Mouse (Mus musculus) hindbrain, embryonic 12.5 days (tissue): ENCODE data around the gene Wdfy1. TPM values are rescaled to one million over a fixed set of nuclear protein-coding genes. Genes with fewer than 3 reads are reported as not detected.

ENCODE experiments used
- ATAC-seq: fragments of 200-750 bp; cut with Nextera tagmentation; 2 replicates; pipeline ENCODE4 v1.8.0; 2017; ENCODE audit warnings: moderate TSS enrichment; ENCODE audit not compliant: low FRiP score
- H3K27ac ChIP-seq: fragments of 300-500 bp; sonication (generic); 2 replicates; pipeline ENCODE4 v1.5.1; 2016; ENCODE audit warnings: mild to moderate bottlenecking
- H3K27me3 ChIP-seq: fragments of 300-500 bp; sonication (generic); 2 replicates; pipeline ENCODE4 v1.6.1; 2016; ENCODE audit warnings: mild to moderate bottlenecking
- H3K36me3 ChIP-seq: fragments of 300-500 bp; sonication (generic); 2 replicates; pipeline ENCODE4 v1.6.1; 2016; ENCODE audit warnings: mild to moderate bottlenecking
- H3K4me1 ChIP-seq: fragments of 300-500 bp; sonication (generic); 2 replicates; pipeline ENCODE4 v1.6.1; 2016
- H3K4me2 ChIP-seq: fragments of 300-500 bp; sonication (generic); replicated peaks from 2 replicates; pipeline ENCODE4 v1.6.1; 2016; ENCODE audit warnings: mild to moderate bottlenecking
- H3K4me3 ChIP-seq: fragments of 300-500 bp; sonication (generic); 2 replicates; pipeline ENCODE4 v1.5.1; 2016; ENCODE audit warnings: mild to moderate bottlenecking
- H3K9ac ChIP-seq: fragments of 300-500 bp; sonication (generic); 2 replicates; pipeline ENCODE4 v1.6.1; 2016; ENCODE audit warnings: mild to moderate bottlenecking, moderate library complexity
- H3K9me3 ChIP-seq: fragments of 300-500 bp; sonication (generic); replicated peaks from 2 replicates; pipeline ENCODE4 v1.6.1; 2016; ENCODE audit warnings: mild to moderate bottlenecking
- WGBS: fragments of 180-500 bp; shearing (Covaris S2); methylation state at CpG from one replicate; pipeline ENCODE4 v1.1.7; 2016; 5-methylcytosine and 5-hydroxymethylcytosine counted together
- polyA plus RNA-seq: library from polyadenylated mRNA; unstranded; fragments of >200 nt; fragmentation: Nextera tagmentation; extraction: Ambion mirVana; gene quantifications from 2 replicates; pipeline ENCODE4 v1.2.1, GENCODE M21; 2016

The Wdfy1 gene
- polyA plus RNA-seq, 1 experiment from 2014 or later, result 68.5 TPM

DNA sequence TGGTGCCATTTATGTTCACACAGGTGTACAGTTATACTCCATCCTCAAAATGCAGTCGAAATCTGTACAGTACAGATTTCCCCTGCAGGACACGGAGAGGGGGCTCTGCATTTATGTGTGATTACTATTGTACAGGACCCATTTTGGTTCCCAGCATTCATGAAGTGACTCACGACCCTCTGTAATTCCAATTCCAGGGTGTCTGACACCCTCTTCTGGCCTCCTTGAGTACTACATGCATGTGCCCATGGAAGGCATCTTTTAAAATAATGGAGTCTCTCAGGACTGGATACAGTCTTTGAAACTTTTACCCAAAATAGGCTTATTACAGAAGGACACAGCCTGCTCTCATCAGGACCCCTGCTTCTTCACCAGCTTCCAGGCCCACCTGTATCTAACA, 6.5 kb upstream of the Wdfy1 start:
- Histone ChIP-seq H3K9me3 (no peaks in the 10 kb centered on the region), H3K27me3 (no peaks in the 10 kb centered on the region), H3K9ac (no peak overlapping the region), H3K4me1 (no peaks in the 10 kb centered on the region), H3K4me2 (no peak overlapping the region), H3K36me3 (peaks cover 53% of the 10 kb centered on the region), H3K27ac (no peak overlapping the region), H3K4me3 (no peak overlapping the region)
- no peak for ATAC-seq
- WGBS, result 82% methylated on average over 3 of the region's 3 CpGs

DNA sequence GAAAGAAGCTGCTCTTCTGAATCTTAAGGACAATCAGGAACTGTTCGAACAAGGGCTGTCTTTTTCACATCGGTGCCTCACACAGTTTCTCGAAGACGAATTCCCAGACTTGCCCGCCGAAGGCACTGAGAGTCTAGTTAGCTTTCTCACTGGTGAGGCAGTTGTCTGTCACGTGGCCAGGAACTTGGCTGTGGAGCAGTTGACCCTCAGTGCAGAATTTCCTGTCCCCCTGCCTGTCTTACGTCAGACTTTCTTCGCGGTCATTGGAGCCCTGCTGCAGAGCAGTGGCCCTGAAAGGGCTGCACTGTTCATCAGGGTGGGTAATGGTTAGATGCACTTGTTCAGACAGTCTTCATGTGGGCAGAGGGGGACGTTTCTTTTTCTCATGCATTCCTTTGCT, 2.1 kb upstream of the Wdfy1 start:
- Histone ChIP-seq H3K4me3 (no peak overlapping the region), H3K4me1 (peaks cover 4% of the 10 kb centered on the region), H3K9ac (no peak overlapping the region), H3K4me2 (no peak overlapping the region), H3K27ac (no peak overlapping the region), H3K9me3 (no peaks in the 10 kb centered on the region), H3K27me3 (no peaks in the 10 kb centered on the region), H3K36me3 (peaks cover 48% of the 10 kb centered on the region)
- 86% methylated on average over 11 of the region's 11 CpGs for WGBS
- no peak for ATAC-seq

DNA sequence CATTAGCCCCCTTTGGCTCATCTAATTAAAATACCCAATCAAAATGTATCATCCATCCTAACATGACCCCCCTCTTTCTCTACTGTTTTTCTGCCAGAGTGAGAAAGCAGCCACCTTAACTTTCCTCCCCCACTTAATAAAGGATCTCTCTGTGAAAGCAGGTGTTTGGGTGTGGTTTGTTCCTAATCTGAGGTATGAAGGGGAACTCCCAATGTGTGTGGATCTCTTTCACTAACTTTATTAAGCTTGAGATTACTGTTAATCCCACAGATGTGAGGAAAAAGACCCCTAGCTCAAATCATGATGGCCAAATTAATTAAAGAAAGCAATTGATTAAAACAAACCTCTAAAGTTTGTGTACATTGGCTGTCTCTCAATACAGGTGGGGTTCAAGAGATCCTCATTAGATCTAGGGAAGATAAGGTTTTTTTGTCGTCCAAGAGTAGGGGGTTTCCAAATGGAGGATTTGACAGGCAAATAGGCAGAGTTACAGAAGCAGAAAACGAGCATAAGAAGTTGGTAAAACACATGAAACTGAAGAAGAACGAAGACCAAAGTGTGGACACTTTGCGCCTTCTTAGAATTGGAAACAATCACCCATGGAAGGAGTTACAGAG, 1.7 kb downstream of the Wdfy1 start:
- 79% methylated on average over 4 of the region's 4 CpGs for WGBS
- H3K9ac ChIP-seq, result no peak overlapping the region
- no peaks in the 10 kb centered on the region for H3K27me3 ChIP-seq
- no peak overlapping the region for H3K4me2 ChIP-seq
- ATAC-seq, result no peak
- peaks cover 13% of the 10 kb centered on the region for H3K36me3 ChIP-seq
- H3K4me1 ChIP-seq, result peaks cover 4% of the 10 kb centered on the region
- no peak overlapping the region for H3K27ac ChIP-seq
- no peak overlapping the region for H3K4me3 ChIP-seq
- H3K9me3 ChIP-seq, result no peaks in the 10 kb centered on the region

DNA sequence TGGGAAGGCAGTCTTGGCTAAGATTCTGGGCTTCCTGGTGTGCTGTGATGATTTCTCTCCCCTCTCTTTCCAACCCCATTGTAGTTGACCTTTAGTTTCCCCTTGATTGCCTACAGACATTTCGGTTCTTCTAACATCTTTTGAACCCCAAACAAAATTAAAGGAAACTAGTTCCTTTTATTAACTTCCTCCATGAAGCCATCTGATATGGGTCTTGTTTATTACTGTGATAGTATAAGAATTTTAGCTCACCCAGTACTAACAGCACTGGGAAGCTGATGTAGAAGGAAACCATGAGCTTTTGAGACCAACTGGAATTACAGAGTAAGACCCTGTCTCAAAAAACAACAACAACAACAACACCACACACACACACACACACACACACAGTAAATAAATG, 7.7 kb downstream of the Wdfy1 start:
- Histone ChIP-seq H3K4me1 (no peaks in the 10 kb centered on the region), H3K4me3 (no peak overlapping the region), H3K36me3 (no peaks in the 10 kb centered on the region), H3K4me2 (no peak overlapping the region), H3K27ac (no peak overlapping the region), H3K27me3 (no peaks in the 10 kb centered on the region), H3K9me3 (no peaks in the 10 kb centered on the region), H3K9ac (no peak overlapping the region)
- WGBS, result 84% methylated on average over 1 of the region's 1 CpGs
- no peak for ATAC-seq

DNA sequence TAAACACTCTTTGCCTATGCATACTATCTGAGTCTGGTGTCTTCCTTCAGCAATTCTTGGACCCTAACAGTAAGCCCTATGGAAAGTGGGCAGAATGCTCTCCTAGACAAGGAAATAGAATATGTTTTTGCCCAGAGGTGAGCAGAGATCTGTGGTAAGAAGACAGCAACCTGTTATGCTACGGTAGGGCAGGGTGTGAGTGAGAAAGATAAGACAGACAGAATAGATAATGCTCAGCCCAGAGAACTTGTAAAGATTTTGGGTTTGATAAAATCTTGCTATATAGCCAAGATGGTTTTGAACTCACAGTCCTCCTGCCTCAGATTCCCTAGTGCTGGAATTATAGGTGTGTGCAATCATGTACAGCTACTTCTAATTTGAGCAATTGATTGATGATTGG, 11.5 kb downstream of the Wdfy1 start:
- Histone ChIP-seq H3K36me3 (no peaks in the 10 kb centered on the region), H3K27ac (no peak overlapping the region), H3K4me1 (peaks cover 18% of the 10 kb centered on the region), H3K27me3 (no peaks in the 10 kb centered on the region), H3K9ac (no peak overlapping the region), H3K9me3 (no peaks in the 10 kb centered on the region), H3K4me2 (no peak overlapping the region), H3K4me3 (no peak overlapping the region)
- ATAC-seq, result no peak
- 88% methylated on average over 1 of the region's 1 CpGs for WGBS

DNA sequence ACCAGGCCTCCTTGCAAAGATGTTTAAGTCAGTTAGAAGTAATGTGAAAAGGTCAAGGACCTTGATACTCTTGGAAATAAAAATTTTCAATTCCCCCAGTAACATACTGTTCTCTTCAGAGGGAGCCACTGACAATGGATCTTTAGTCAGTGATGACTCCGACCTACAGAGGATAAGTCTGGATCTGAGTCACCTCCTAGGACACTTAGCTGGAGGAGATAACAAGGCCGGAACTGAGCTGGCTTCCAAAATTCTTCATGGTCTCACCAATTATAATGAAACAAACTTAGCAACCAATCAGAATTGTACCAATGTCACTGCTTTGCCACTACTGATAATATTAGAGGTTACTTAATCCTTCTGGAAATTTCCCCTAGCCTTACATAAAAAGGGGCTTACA, 11.9 kb downstream of the Wdfy1 start:
- Histone ChIP-seq H3K4me2 (no peak overlapping the region), H3K4me1 (peaks cover 18% of the 10 kb centered on the region), H3K9ac (no peak overlapping the region), H3K9me3 (no peaks in the 10 kb centered on the region), H3K27ac (no peak overlapping the region), H3K27me3 (no peaks in the 10 kb centered on the region), H3K4me3 (no peak overlapping the region), H3K36me3 (no peaks in the 10 kb centered on the region)
- WGBS, result 86% methylated on average over 2 of the region's 2 CpGs
- no peak for ATAC-seq

DNA sequence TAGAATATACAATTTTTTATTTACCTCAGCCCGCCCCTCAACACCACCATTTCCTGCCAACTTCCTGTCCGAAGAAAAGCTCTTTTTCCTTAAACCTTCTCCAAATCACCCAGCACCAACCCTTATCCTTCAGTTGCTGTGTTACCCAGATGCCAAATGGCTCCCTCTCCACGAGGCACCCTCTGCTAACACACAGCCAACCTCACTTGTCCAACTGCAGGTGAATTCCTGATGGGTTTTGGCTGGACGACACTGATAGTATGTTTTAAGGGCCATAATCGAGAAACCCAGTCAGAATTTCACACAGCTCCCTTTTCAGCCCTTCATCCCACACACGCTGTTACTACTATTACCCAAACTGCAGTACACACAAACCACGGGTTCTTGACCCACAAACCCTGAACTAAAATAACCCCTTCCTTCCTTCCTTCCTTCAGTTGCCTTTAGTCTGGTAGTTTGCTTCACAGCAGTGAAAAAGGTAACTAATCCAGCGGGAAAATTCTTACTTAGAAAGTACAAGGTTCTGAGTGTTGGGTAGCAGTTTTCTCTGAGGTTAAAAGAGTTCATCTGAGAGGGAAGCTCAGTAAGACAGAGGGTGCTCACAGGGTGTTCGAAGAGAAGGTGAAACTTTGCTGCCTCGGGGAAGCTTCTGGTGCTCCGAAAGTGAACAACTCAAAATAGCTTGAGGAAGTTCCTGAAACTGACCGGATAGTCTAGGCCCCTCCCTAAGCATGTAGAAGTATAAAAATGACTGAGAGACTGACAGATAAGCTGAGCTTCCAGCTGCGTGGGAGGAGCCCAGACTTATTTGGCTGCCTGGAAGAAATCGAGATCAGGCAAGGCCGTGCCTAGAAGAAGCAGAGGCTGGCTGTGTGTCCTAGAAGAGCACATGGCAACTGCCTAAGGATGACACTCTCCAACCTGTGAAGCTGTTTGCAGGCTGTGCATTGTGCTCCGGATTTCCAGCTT, 13.4 kb downstream of the Wdfy1 start:
- no peaks in the 10 kb centered on the region for H3K27me3 ChIP-seq
- 0 out of 2 replicates have a peak overlapping the region, but pooled peaks have one; percentile 35 for H3K9ac ChIP-seq
- 67% methylated on average over 16 of the region's 16 CpGs for WGBS
- ATAC-seq, result no peak
- H3K4me3 ChIP-seq, result peak overlapping the region; percentile 84; the same call in 1 of the 2 replicates
- no peaks in the 10 kb centered on the region for H3K9me3 ChIP-seq
- H3K4me2 ChIP-seq, result peak overlapping the region; percentile 86
- no peaks in the 10 kb centered on the region for H3K36me3 ChIP-seq
- H3K4me1 ChIP-seq, result peaks cover 18% of the 10 kb centered on the region
- no peak overlapping the region; the same call in 1 of the 2 replicates for H3K27ac ChIP-seq

DNA sequence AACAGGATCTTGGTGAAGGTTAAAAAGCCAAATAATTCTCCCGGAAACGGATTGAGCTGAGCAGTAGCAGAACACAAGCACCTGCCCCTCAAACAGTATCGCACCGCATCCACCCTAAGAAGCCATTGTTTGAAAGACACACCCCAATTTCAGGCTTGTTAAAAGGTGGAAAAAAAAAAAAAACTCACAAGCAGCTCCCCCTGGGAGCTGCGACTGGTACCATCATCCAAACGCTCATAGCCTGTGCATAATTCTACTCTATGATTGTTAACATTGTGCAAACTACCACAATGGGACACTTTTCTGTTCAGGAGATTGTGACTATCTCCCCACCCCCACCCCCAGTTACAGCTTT, 14.0 kb downstream of the Wdfy1 start:
- peak; percentile 59 for ATAC-seq
- H3K9me3 ChIP-seq, result no peaks in the 10 kb centered on the region
- H3K4me3 ChIP-seq, result peak overlapping the region; percentile 84
- 0 out of 2 replicates have a peak overlapping the region, but pooled peaks have one; percentile 35 for H3K9ac ChIP-seq
- WGBS, result 0% methylated on average over 6 of the region's 6 CpGs
- H3K27ac ChIP-seq, result 0 out of 2 replicates have a peak overlapping the region, but pooled peaks have one; percentile 35
- peaks cover 24% of the 10 kb centered on the region for H3K4me1 ChIP-seq
- peak overlapping the region; percentile 86 for H3K4me2 ChIP-seq
- no peaks in the 10 kb centered on the region for H3K27me3 ChIP-seq
- H3K36me3 ChIP-seq, result no peaks in the 10 kb centered on the region

DNA sequence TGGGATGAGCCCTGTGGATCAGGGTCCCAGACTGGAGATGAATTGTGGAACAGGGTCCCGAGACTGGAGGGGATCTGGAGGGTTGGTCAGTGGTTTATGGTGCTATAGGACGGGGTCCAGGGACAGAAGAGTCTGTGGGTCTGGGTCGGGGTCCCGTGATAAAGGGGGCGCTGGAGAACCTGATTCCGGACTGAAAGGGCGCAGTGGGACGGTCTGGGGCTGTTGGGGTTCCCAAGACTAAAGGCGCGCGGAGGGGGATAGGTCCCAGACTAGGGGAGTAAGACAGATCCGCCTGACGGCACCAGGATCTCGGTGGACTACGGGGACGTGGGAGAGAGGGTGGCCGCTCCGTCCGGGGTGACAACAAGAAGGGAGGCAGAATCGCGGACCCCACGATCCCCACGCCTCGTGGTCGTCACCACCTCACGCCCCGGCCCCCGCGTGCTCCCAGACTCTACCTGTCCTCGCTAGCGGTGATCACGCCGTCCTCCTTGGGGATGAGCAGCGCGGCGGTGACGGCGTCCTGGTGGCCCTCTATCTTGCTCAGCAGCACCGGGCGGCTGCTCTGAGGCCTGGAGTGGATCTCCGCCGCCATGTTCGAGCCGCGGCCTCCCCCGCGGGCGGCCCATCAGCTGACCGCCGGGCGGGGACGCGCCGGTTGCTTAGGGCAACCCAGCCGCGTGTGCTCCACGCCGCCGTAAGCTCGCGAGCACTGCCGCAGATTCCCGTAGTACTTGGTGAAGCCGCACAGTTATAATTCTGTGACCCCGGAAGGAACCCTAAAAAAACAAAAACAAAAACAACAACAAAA, 14.6 kb downstream of the Wdfy1 start:
- Histone ChIP-seq H3K4me2 (peak overlapping the region; percentile 86), H3K9ac (peak overlapping the region; percentile 87), H3K4me1 (peaks cover 26% of the 10 kb centered on the region), H3K9me3 (no peaks in the 10 kb centered on the region), H3K27ac (peak overlapping the region; percentile 66), H3K27me3 (no peaks in the 10 kb centered on the region), H3K36me3 (no peaks in the 10 kb centered on the region), H3K4me3 (peak overlapping the region; percentile 84)
- ATAC-seq, result peak; percentile 97
- under 1% methylated on average over 64 of the region's 65 CpGs for WGBS

DNA sequence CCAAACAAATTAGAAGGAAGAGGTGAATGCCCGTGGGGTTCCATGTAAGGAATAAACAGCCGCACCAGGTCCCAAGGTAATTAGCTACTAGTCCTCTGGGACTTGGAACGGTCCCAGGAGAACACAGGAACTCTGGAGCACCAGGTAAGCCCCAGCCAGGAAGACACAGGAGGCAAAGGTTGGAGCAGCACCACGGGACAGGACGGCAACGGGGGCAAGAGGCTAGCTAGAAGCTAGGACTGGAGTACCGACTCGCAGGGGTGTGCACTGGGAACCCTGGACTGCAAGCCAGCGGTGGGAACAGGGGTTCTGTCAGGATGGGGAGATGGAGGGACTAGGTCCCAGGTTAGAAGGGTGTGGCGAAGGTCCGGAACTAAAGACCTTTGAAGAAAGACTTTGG, 15.3 kb downstream of the Wdfy1 start:
- Histone ChIP-seq H3K36me3 (no peaks in the 10 kb centered on the region), H3K9ac (peak overlapping the region; percentile 87), H3K4me3 (peak overlapping the region; percentile 84), H3K4me1 (peaks cover 26% of the 10 kb centered on the region), H3K27ac (no peak overlapping the region), H3K27me3 (no peaks in the 10 kb centered on the region), H3K9me3 (no peaks in the 10 kb centered on the region), H3K4me2 (peak overlapping the region; percentile 86)
- peak; percentile 20 for ATAC-seq
- 11% methylated on average over 11 of the region's 11 CpGs for WGBS

DNA sequence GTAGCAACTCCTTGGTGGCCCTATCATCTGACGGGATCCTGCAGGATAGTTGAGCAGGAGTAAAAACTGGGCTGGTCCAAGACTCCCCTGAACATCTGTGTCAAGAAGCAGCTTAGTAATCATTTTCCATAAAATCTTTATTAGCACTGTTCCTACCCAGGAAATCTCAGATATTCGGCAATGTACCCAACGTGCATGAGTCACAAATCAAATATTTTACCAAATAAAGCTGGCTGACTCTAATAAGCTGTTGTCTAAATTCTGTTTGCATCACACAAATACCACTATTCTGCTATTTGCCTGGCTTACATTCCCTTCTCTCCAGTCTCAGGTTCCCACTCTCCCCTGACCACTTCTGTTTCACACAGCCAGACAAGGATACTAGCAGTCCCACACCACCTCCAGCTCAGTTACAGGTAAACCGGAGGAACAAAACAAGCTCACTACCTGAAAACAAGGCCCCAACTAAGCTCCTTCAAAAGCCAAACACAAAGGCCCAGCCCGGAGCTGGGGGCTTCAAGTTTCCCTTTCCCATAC, 16.4 kb downstream of the Wdfy1 start:
- H3K9me3 ChIP-seq, result no peaks in the 10 kb centered on the region
- H3K4me2 ChIP-seq, result peak overlapping the region; percentile 26; the same call in 1 of the 2 replicates
- no peak for ATAC-seq
- 71% methylated on average over 5 of the region's 5 CpGs for WGBS
- 0 out of 2 replicates have a peak overlapping the region, but pooled peaks have one; percentile 15 for H3K9ac ChIP-seq
- no peaks in the 10 kb centered on the region for H3K27me3 ChIP-seq
- peaks cover 26% of the 10 kb centered on the region for H3K4me1 ChIP-seq
- no peaks in the 10 kb centered on the region for H3K36me3 ChIP-seq
- H3K4me3 ChIP-seq, result no peak overlapping the region
- H3K27ac ChIP-seq, result no peak overlapping the region

DNA sequence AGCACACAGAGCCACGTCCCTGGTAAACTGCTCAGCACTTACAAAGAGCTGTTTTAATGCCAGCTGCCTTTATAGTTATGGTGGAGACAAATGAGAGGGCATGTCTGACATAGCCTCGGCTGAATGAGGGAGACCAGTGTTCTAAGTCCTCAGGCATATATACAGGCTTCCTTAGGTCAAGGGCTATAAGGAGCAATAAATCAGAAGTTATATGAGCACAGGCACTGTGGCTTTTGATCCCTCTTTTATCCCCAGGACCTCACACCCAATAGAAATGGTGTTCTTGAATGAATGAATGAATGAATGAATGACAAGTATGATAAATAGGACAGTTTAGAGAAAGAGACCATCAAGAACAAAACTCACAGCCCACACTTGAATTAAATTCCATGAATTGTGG, 16.9 kb downstream of the Wdfy1 start:
- H3K4me1 ChIP-seq, result peaks cover 26% of the 10 kb centered on the region
- no peak overlapping the region for H3K27ac ChIP-seq
- H3K9ac ChIP-seq, result no peak overlapping the region
- no peak for ATAC-seq
- no peak overlapping the region for H3K4me3 ChIP-seq
- no peaks in the 10 kb centered on the region for H3K36me3 ChIP-seq
- no peaks in the 10 kb centered on the region for H3K27me3 ChIP-seq
- H3K4me2 ChIP-seq, result no peak overlapping the region
- WGBS, result 48% methylated on average over 2 of the region's 2 CpGs
- H3K9me3 ChIP-seq, result no peaks in the 10 kb centered on the region
